Comparison of ENCODE assay signal across 14 mouse cellular contexts in the genomic region with DNA sequence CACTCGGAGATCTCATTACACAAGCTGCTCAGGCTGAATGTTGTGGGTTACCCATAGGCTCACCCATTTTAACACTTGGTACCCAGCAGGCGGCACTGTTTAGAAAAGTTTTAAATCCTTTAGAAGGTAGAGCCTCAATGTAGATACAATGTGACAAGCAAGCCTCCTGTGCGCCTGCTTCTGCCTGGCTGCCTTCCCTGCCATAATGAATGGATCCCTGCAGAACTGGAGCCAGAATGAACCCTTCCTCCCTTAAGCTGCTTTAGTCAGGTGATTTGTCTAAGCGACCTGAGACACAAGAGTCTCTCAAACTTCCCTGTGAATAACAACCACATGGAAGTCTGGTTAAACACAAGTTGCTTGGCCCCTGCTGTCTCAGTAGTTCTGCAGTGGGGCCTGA.
"Had no signal": no experiment of that assay in that cellular context is flagged by ENCODE, and none has a peak within 500 bp of the region (broad histone marks: within the 10 kb centered on the region; RNA-seq: fewer than 3 reads in every experiment).

No protein-coding gene starts in this region.

- H3K4me1 ChIP-seq: limb, embryonic 13.5 days; liver, embryonic 15.5 days; lung, embryonic 15.5 days; midbrain, embryonic 12.5 days; neural tube, embryonic 15.5 days had no signal

- H3K9me3 ChIP-seq: limb, embryonic 13.5 days; liver, embryonic 15.5 days; lung, embryonic 15.5 days; midbrain, embryonic 12.5 days; neural tube, embryonic 15.5 days had no signal

- H3K27me3 ChIP-seq: liver, embryonic 15.5 days; lung, embryonic 15.5 days; neural tube, embryonic 15.5 days had no signal

- H3K4me3 ChIP-seq: limb, embryonic 13.5 days; liver, embryonic 15.5 days; lung, embryonic 15.5 days; midbrain, embryonic 12.5 days; neural tube, embryonic 15.5 days had no signal

- DNase-seq: kidney, adult 11 months; kidney, adult 9 months; kidney, postnatal 10 days; layer of hippocampus, postnatal 36 days; left cerebral cortex, postnatal 4 days; right cerebral cortex, postnatal 4 days; spleen, adult 18-20 months; thymus, adult 18-20 months; thymus, postnatal 14 days had no signal

- H3K27ac ChIP-seq: limb, embryonic 13.5 days; liver, embryonic 15.5 days; lung, embryonic 15.5 days; midbrain, embryonic 12.5 days; neural tube, embryonic 15.5 days had no signal

- H3K4me2 ChIP-seq: limb, embryonic 13.5 days; liver, embryonic 15.5 days; lung, embryonic 15.5 days; midbrain, embryonic 12.5 days; neural tube, embryonic 15.5 days had no signal

- H3K36me3 ChIP-seq: limb, embryonic 13.5 days; liver, embryonic 15.5 days; lung, embryonic 15.5 days; midbrain, embryonic 12.5 days; neural tube, embryonic 15.5 days had no signal

- H3K9ac ChIP-seq: limb, embryonic 13.5 days; liver, embryonic 15.5 days; lung, embryonic 15.5 days; midbrain, embryonic 12.5 days; neural tube, embryonic 15.5 days had no signal
